Mouse (Mus musculus): ENCODE data around the gene Dld. TPM values are rescaled to one million over a fixed set of nuclear protein-coding genes. Genes with fewer than 3 reads are reported as not detected.

Dld gene
- polyA plus RNA-seq, 2 experiments: 72.2 to 119 TPM

DNA sequence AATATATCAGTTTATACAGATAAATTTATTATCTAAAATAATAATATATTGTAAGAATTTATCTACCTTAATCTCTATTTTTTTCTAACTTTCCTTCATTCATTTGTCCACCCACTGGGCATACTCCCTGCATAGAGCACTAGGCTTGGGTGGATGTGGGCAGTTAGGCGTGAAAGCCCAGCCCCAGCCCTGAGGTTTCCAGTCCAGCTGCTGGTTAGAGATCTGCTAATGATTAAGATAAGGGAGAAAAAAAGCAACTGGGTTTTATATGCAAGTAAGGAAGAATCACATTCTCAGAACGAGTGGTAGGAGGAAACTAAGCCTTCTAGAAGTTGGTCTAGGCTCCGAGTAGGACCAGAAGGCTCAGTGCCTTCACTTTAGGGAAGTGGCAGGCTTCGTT, 55.2 kb downstream of the Dld start:
- H3K9ac ChIP-seq (ENCODE audit: low read depth, low read length, severe bottlenecking): no peak overlapping the region
- peaks cover 24% of the 10 kb centered on the region for H3K4me1 ChIP-seq (ENCODE audit: control insufficient read depth, insufficient read depth, low read length)
- H3K27ac ChIP-seq (replicated peaks; ENCODE audit: low read depth, low read length): no peak overlapping the region
- no peaks in the 10 kb centered on the region for H3K9me3 ChIP-seq (ENCODE audit: control insufficient read depth, low read length)
- TF ChIP-seq POLR2A (IDR thresholded peaks at IDR 0.05; ENCODE audit: borderline replicate concordance, extremely low read depth, insufficient read depth, insufficient read length): no peak
- no peak for DNase-seq (ENCODE audit: low spot score)
- no peak for ATAC-seq (ENCODE audit: low FRiP score, low read depth)
- no peak overlapping the region for H3K4me2 ChIP-seq (replicated peaks; ENCODE audit: low read depth, low read length, severe bottlenecking)
- H3K4me3 ChIP-seq (replicated peaks; ENCODE audit: low read length): no peak overlapping the region
- 45% methylated on average over 4 of the region's 4 CpGs for WGBS
- peaks cover 55% of the 10 kb centered on the region for H3K36me3 ChIP-seq (ENCODE audit: control insufficient read depth, insufficient read depth, low read length)
- H3K27me3 ChIP-seq (ENCODE audit: control insufficient read depth, insufficient read depth, low read length): no peaks in the 10 kb centered on the region

DNA sequence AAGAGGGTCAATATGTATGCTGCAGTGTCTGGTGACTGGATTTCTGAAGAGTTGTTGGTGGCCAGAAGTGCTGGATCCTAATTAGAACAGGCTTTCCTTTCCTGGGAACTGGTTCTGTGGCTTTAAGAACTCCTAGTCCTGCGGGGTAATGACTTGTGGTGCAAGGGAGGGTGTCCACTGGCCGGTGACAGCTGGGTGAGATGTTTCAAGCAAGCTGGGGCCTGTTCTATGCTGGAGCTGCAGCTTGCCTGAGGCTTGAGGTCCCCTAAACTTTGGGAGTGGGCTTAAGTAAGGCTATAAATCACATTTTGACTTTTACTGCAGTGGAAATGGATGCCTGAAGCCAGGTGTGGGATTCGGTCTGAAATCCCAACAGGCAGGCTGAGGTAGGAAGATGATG, 55.7 kb downstream of the Dld start:
- H3K4me1 ChIP-seq (ENCODE audit: control insufficient read depth, insufficient read depth, low read length): peaks cover 24% of the 10 kb centered on the region
- TF ChIP-seq POLR2A (IDR thresholded peaks at IDR 0.05; ENCODE audit: borderline replicate concordance, extremely low read depth, insufficient read depth, insufficient read length): no peak
- peak; percentile 58 for ATAC-seq (ENCODE audit: low FRiP score, low read depth)
- H3K36me3 ChIP-seq (ENCODE audit: control insufficient read depth, insufficient read depth, low read length): peaks cover 55% of the 10 kb centered on the region
- H3K4me2 ChIP-seq (replicated peaks; ENCODE audit: low read depth, low read length, severe bottlenecking): no peak overlapping the region
- H3K9ac ChIP-seq (ENCODE audit: low read depth, low read length, severe bottlenecking): no peak overlapping the region
- no peaks in the 10 kb centered on the region for H3K27me3 ChIP-seq (ENCODE audit: control insufficient read depth, insufficient read depth, low read length)
- no peak for DNase-seq (ENCODE audit: low spot score)
- peak overlapping the region; percentile 33; the same call in 1 of the 2 replicates for H3K27ac ChIP-seq (replicated peaks; ENCODE audit: low read depth, low read length)
- no peak overlapping the region for H3K4me3 ChIP-seq (replicated peaks; ENCODE audit: low read length)
- H3K9me3 ChIP-seq (ENCODE audit: control insufficient read depth, low read length): no peaks in the 10 kb centered on the region
- WGBS: 5% methylated on average over 3 of the region's 3 CpGs

DNA sequence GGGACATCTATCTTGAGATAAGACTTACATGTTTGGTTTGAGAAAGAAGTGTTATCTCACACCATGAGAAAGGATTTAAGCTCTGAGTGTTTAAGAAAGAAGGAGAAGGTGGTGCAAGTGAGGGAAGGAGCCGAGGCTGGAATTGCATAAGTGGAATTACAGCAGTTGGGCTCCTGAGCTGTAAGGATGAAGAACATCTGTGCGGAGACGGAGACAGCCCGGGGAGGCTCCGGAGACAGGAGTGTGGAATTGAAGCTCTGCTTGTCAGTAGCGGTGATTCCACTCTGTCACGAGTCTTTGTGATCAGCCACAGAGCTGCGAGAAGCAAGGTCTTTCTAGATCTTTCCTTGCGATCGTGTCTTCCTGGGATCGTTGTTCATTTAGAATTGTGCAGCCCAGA, 56.3 kb downstream of the Dld start:
- Histone ChIP-seq H3K4me1 (ENCODE audit: control insufficient read depth, insufficient read depth, low read length) (peaks cover 24% of the 10 kb centered on the region), H3K4me2 (replicated peaks; ENCODE audit: low read depth, low read length, severe bottlenecking) (no peak overlapping the region), H3K27me3 (ENCODE audit: control insufficient read depth, insufficient read depth, low read length) (no peaks in the 10 kb centered on the region), H3K36me3 (ENCODE audit: control insufficient read depth, insufficient read depth, low read length) (peaks cover 55% of the 10 kb centered on the region), H3K4me3 (replicated peaks; ENCODE audit: low read length) (no peak overlapping the region), H3K9me3 (ENCODE audit: control insufficient read depth, low read length) (no peaks in the 10 kb centered on the region), H3K9ac (ENCODE audit: low read depth, low read length, severe bottlenecking) (no peak overlapping the region), H3K27ac (replicated peaks; ENCODE audit: low read depth, low read length) (peak overlapping the region; percentile 33; the same call in 1 of the 2 replicates)
- WGBS: 28% methylated on average over 11 of the region's 11 CpGs
- DNase-seq (ENCODE audit: low spot score) (no peak), ATAC-seq (ENCODE audit: low FRiP score, low read depth) (no peak; the same call in 1 of the 2 replicates)
- no peak for TF ChIP-seq POLR2A (IDR thresholded peaks at IDR 0.05; ENCODE audit: borderline replicate concordance, extremely low read depth, insufficient read depth, insufficient read length)

DNA sequence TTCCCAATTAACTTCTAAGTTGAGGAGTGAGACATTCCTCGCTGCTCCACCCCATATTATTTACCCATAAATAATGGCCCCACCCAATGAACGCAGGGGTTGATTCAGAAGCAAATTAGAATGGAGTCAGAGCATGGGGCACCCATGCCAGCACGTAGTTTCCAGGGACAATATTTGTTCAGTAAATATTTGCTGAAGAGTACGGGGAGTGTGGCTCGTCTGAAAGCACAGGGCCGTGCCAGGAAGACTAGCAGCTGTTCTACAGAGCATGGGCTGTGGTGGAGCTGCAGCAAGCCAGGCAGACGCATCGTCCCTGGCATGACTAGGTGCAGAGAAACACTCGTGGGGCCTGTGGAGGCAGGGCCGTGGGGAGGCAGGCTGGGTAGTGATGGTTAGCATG, 56.7 kb downstream of the Dld start:
- ATAC-seq (ENCODE audit: low FRiP score, low read depth) (no peak), DNase-seq (ENCODE audit: low spot score) (no peak)
- WGBS: 47% methylated on average over 10 of the region's 10 CpGs
- H3K4me3 ChIP-seq (replicated peaks; ENCODE audit: low read length): no peak overlapping the region
- peaks cover 24% of the 10 kb centered on the region for H3K4me1 ChIP-seq (ENCODE audit: control insufficient read depth, insufficient read depth, low read length)
- TF ChIP-seq POLR2A (IDR thresholded peaks at IDR 0.05; ENCODE audit: borderline replicate concordance, extremely low read depth, insufficient read depth, insufficient read length): no peak
- no peaks in the 10 kb centered on the region for H3K27me3 ChIP-seq (ENCODE audit: control insufficient read depth, insufficient read depth, low read length)
- no peak overlapping the region for H3K9ac ChIP-seq (ENCODE audit: low read depth, low read length, severe bottlenecking)
- H3K4me2 ChIP-seq (replicated peaks; ENCODE audit: low read depth, low read length, severe bottlenecking): no peak overlapping the region
- H3K36me3 ChIP-seq (ENCODE audit: control insufficient read depth, insufficient read depth, low read length): peaks cover 51% of the 10 kb centered on the region
- H3K27ac ChIP-seq (replicated peaks; ENCODE audit: low read depth, low read length): 0 out of 2 replicates have a peak overlapping the region, but pooled peaks have one; percentile 33
- no peaks in the 10 kb centered on the region for H3K9me3 ChIP-seq (ENCODE audit: control insufficient read depth, low read length)

- Histone ChIP-seq H3K27ac (replicated peaks; ENCODE audit: low read depth, low read length) (no peak overlapping the region), H3K4me1 (ENCODE audit: control insufficient read depth, insufficient read depth, low read length) (peaks cover 24% of the 10 kb centered on the region), H3K27me3 (ENCODE audit: control insufficient read depth, insufficient read depth, low read length) (no peaks in the 10 kb centered on the region), H3K4me3 (replicated peaks; ENCODE audit: low read length) (no peak overlapping the region), H3K9ac (ENCODE audit: low read depth, low read length, severe bottlenecking) (no peak overlapping the region), H3K36me3 (ENCODE audit: control insufficient read depth, insufficient read depth, low read length) (peaks cover 52% of the 10 kb centered on the region), H3K4me2 (replicated peaks; ENCODE audit: low read depth, low read length, severe bottlenecking) (no peak overlapping the region), H3K9me3 (ENCODE audit: control insufficient read depth, low read length) (no peaks in the 10 kb centered on the region)
- no peak for TF ChIP-seq POLR2A (IDR thresholded peaks at IDR 0.05; ENCODE audit: borderline replicate concordance, extremely low read depth, insufficient read depth, insufficient read length)
- ATAC-seq (ENCODE audit: low FRiP score, low read depth): no peak
- DNase-seq (ENCODE audit: low spot score): no peak
- WGBS: 69% methylated on average over 15 of the region's 15 CpGs
These were observed 57.7 kb downstream of the Dld start for GRCm38 (mm10) chr12:31293361-31294142.
